Mouse (Mus musculus) spleen, adult 18-20 months (tissue): ENCODE measurements around the gene Borcs6.

Experiments
- DNase-seq, 2 experiments: peaks; one replicate each; pipeline ENCODE4 v3.0.0; 2022; ENCODE audit warnings: mixed read lengths in 2 of 2

The Borcs6 gene

DNA sequence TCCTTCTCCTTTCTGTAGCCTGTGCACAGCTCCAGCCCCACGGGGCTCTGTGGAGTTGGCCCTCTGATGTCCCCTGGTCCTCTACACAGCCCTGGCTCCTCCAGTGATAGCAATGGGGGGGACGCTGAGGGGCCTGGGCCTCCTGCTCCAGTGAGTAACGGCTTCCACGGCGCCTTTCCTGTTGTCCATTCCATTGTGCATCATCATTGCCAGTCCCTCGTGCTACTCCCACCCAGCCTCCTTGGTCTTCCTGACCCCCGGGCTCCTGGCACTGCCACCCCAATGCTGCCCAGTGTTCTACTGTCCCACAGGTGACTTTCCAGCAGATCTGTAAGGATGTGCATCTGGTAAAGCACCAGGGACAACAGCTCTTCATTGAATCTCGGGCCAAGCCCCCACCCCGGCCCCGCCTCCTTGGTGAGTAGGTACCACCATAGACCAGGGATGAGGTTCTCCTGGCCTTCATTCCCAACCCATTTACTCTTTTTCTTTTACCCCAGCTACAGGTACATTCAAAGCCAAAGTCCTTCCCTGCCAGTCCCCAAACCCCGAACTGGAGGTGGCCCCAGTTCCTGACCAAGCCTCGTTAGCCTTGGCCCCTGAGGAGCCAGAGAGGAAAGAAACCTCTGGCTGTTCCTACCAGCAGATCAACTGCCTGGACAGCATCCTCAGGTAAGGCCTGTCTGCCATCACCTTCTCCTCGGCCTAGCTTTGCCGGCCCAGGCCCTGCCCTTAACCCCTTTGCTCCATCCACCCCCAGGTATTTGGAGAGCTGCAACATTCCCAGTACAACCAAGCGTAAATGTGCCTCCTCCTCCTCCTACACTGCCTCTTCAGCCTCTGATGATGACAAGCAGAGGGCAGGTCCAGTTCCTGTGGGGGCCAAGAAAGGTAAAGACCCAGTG lies 44.3 kb downstream of the Borcs6 start:
- DNase-seq, result no peak

DNA sequence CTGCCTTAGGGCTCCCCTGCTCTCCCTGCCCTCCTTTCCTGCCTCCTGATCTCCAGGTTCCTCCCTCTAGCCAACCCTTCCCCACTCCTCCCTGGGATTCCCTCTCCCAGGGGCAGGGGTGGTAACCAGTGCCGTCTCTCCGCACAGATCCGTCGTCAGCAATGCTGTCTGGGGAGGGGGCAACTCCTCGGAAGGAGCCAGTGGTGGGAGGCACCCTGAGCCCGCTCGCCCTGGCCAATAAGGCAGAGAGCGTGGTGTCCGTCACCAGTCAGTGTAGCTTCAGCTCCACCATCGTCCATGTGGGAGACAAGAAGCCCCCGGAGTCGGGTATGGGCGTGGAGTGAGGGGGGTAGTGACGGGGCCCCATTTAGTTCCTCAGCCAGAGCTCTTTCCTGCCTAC lies 45.0 kb downstream of the Borcs6 start:
- no peak for DNase-seq

DNA sequence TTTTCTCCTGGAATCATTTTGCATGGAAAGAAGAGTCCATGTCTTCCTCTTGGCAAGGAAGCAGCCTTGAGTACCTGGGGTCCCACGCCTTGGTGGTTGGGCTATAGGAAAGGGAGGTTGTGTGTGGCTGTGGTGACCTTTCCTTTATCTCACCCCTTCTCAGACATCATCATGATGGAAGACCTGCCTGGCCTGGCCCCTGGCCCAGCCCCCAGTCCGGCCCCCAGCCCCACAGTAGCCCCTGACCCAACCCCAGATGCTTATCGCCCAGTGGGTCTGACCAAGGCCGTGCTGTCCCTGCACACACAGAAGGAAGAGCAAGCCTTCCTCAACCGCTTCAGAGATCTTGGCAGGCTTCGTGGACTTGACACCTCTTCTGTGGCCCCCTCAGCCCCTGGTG lies 45.7 kb downstream of the Borcs6 start:
- peak in 1 of 2 experiments; percentile 4 for DNase-seq

DNA sequence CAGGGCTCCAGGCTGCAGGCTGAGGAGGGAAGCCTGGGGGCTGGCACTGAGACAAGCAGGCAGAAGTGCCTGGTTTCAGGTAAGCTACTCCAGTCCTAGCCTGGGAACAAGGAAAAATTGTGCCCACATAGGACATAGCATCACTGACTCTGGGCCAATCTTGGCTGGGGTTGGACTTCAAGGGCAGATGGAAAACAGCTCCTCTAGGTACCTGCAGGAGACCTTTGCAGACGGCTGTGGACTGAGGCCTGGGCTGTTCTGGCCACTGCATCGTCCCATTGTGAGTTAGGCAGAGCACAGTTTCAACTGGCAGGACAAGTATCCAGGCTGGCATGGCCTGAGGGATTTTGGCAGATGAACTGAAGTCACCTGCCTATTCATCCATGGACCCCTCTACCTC lies 46.3 kb downstream of the Borcs6 start:
- DNase-seq, result no peak

- DNase-seq, result no peak
These were observed 46.8 kb downstream of the Borcs6 start for GRCm38 (mm10) chr11:69106299-69106698.

DNA sequence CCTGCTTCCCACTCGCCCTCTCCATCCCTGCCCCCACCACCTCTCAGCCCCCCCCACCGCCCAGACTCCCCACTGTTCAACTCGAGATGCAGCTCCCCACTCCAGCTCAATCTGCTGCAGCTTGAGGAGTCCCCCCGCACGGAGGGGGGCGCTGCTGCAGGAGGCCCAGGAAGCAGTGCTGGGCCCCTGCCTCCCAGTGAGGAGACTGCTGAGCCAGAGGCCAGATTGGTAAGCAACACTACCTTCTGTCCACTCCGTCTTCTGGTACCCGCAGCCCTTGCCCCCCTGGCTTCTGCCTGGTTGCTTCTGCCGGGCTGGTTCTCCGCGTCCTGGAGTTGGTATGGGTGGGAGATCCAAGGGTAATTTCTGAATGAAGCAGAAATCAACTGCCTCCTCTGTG lies 47.3 kb downstream of the Borcs6 start:
- no peak for DNase-seq

GRCm38 (mm10) chr11:69107676-69108075 lies 48.2 kb downstream of the Borcs6 start:
- no peak for DNase-seq

DNA sequence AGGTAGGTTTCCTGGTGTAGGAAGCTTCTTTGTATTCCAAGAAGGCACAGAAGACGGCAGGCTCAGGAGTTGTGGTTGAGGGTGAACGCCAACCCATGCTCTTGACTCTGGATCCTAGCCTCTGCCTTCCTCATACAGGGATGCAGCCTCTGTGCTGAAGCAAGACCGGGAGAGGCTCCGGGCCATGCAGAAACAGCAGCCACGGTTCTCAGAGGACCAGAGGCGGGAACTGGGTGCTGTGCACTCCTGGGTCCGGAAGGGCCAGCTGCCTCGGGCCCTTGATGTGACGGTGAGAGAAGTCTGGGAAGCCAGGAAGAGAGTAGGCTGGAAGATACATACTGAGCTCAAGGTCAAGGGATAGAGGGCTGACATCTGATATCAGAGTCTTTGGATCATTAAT lies 48.7 kb downstream of the Borcs6 start:
- DNase-seq, result no peak

GRCm38 (mm10) chr11:69109032-69109900 lies 49.7 kb downstream of the Borcs6 start:
- no peak for DNase-seq

GRCm38 (mm10) chr11:69110319-69111046 lies 51.0 kb downstream of the Borcs6 start:
- peak; percentile 81 to 92 for DNase-seq
